Mouse (Mus musculus): ENCODE data around the gene Lhfpl4.

Lhfpl4 gene

GRCm38 (mm10) chr6:113168316-113168975 is 26.7 kb downstream of the Lhfpl4 start:
- no peak for DNase-seq

- DNase-seq, result peak; percentile 61 to 81
Measured at GRCm38 (mm10) chr6:113166661-113167251, 28.4 kb downstream of the Lhfpl4 start.

GRCm38 (mm10) chr6:113163513-113163912 is 31.7 kb downstream of the Lhfpl4 start:
- DNase-seq, result no peak

GRCm38 (mm10) chr6:113161982-113162381 is 33.2 kb downstream of the Lhfpl4 start:
- peak; percentile 66 to 78 for DNase-seq

- DNase-seq, result no peak
Measured at GRCm38 (mm10) chr6:113160106-113160505, 35.1 kb downstream of the Lhfpl4 start.

GRCm38 (mm10) chr6:113156064-113156463 is 39.1 kb downstream of the Lhfpl4 start:
- DNase-seq, result no peak

GRCm38 (mm10) chr6:113154886-113155285 is 40.3 kb downstream of the Lhfpl4 start:
- DNase-seq, result no peak

GRCm38 (mm10) chr6:113154071-113154470 is 41.1 kb downstream of the Lhfpl4 start:
- DNase-seq, result no peak

- no peak for DNase-seq
Measured at GRCm38 (mm10) chr6:113145249-113145648, 49.9 kb downstream of the Lhfpl4 start.

- DNase-seq, result no peak
Measured at GRCm38 (mm10) chr6:113144764-113145163, 50.4 kb downstream of the Lhfpl4 start.

GRCm38 (mm10) chr6:113141389-113142094 is 53.6 kb downstream of the Lhfpl4 start:
- no peak for DNase-seq

GRCm38 (mm10) chr6:113133360-113133759 is 61.8 kb downstream of the Lhfpl4 start:
- DNase-seq, result no peak

GRCm38 (mm10) chr6:113120806-113121205 is 74.4 kb downstream of the Lhfpl4 start:
- no peak for DNase-seq
